Mouse (Mus musculus) G1E (cell line): Measurements from ENCODE around the gene Ccpg1os. TPM values are rescaled to one million over a fixed set of nuclear protein-coding genes. Genes with fewer than 3 reads are reported as not detected.
A peak's percentile ranks its signal among the peaks of the same experiment; 100 is the strongest.

Experiments used
- ATAC-seq: 2 replicates; pipeline ENCODE4 v1.8.0; 2016; ENCODE audit warnings: mild to moderate bottlenecking; ENCODE audit not compliant: insufficient number of reproducible peaks, poor library complexity, low FRiP score, severe bottlenecking; ENCODE audit errors: extremely low read depth
- DNase-seq: peaks from one replicate; pipeline ENCODE4 v3.0.0; 2012; ENCODE audit warnings: low spot score
- H3K27me3 ChIP-seq: 2 replicates; pipeline ENCODE4 v1.6.1; 2012; ENCODE audit warnings: mild to moderate bottlenecking, low read length, inconsistent platforms; ENCODE audit not compliant: insufficient read depth
- H3K36me3 ChIP-seq: replicated peaks from 2 replicates; pipeline ENCODE3; 2012; ENCODE audit warnings: mild to moderate bottlenecking, inconsistent platforms
- H3K4me1 ChIP-seq: 2 replicates; pipeline ENCODE4 v1.6.1; 2012; ENCODE audit warnings: low read depth, low read length, inconsistent platforms, mixed read lengths; ENCODE audit not compliant: insufficient read depth
- H3K4me3 ChIP-seq: 2 replicates; pipeline ENCODE4 v1.5.1; 2012; ENCODE audit warnings: low read depth, mild to moderate bottlenecking, inconsistent platforms, low read length, moderate library complexity, mixed read lengths
- H3K9me3 ChIP-seq: replicated peaks from 2 replicates; pipeline ENCODE4 v1.6.1; 2012; ENCODE audit warnings: inconsistent platforms
- CTCF ChIP-seq: IDR thresholded peaks from 2 replicates; pipeline ENCODE4 v1.5.1; 2012; ENCODE audit warnings: low read depth, low read length, inconsistent platforms, mixed read lengths
- GATA1 ChIP-seq: IDR thresholded peaks from 2 replicates; pipeline ENCODE4 v1.6.1; 2012; ENCODE audit warnings: borderline replicate concordance, low read length, inconsistent platforms, mixed read lengths
- GATA2 ChIP-seq: IDR thresholded peaks from 2 replicates; pipeline ENCODE4 v1.6.1; 2012; ENCODE audit warnings: low read depth, low read length, inconsistent platforms, borderline replicate concordance
- POLR2AphosphoS5 ChIP-seq: IDR thresholded peaks from 2 replicates; pipeline ENCODE4 v1.6.1; 2012; ENCODE audit warnings: low read depth, low read length, inconsistent platforms; ENCODE audit not compliant: insufficient replicate concordance
- TAL1 ChIP-seq: conservative IDR thresholded peaks from 2 replicates; pipeline ENCODE4 v1.6.1; 2012; ENCODE audit warnings: low read depth, low read length, inconsistent platforms, mixed read lengths
- polyA plus RNA-seq: library from polyadenylated mRNA; stranded (reverse); fragments of >175 nt; gene quantifications from 2 replicates; pipeline ENCODE4 v1.2.3, GENCODE M21; 2012
- total RNA-seq, 2 experiments: library from RNA; stranded (forward) in 1 of 2; stranded (reverse) in 1 of 2; fragments of 200-1000 nt in 1 of 2; fragments of >200 nt in 1 of 2; fragmentation: Nextera tagmentation in 1 of 2; gene quantifications; 2 replicates each; pipeline ENCODE4 v1.2.3; 2014 to 2017

Ccpg1os gene
- 26.4 and 30.3 TPM in 2 replicates for total RNA-seq (2014; fragmentation: Nextera tagmentation)
- total RNA-seq (2017): 17.7 and 17.9 TPM in 2 replicates
- polyA plus RNA-seq: 0.51 and 1.2 TPM in 2 replicates

GRCm38 (mm10) chr9:72985250-72986220 is at the start of gene Ccpg1os, which contains the start of gene Ccpg1:
Gene Ccpg1os, minus strand, starts transcription at chr9:72985382.
Gene Ccpg1, plus strand, starts transcription at chr9:72985429.
- Histone ChIP-seq H3K4me1 (peaks cover 24% of the 10 kb centered on the region), H3K27me3 (no peaks in the 10 kb centered on the region), H3K36me3 (no peaks in the 10 kb centered on the region), H3K4me3 (peak within 1 kb of the TSS; percentile 95), H3K9me3 (no peaks in the 10 kb centered on the region)
- peak; percentile 93 for DNase-seq
- TF ChIP-seq POLR2AphosphoS5 (no peak), GATA1 (no peak), GATA2 (no peak), TAL1 (no peak), CTCF (no peak)
- ATAC-seq: peak; percentile 98

- no peak overlapping the region for H3K4me3 ChIP-seq
- TF ChIP-seq GATA1 (no peak), CTCF (no peak), POLR2AphosphoS5 (no peak), TAL1 (no peak), GATA2 (no peak)
- H3K27me3 ChIP-seq: no peaks in the 10 kb centered on the region
- H3K36me3 ChIP-seq: peaks cover 77% of the 10 kb centered on the region
- H3K4me1 ChIP-seq: peaks cover 2% of the 10 kb centered on the region
- DNase-seq (no peak), ATAC-seq (no peak)
- no peaks in the 10 kb centered on the region for H3K9me3 ChIP-seq
Observed at GRCm38 (mm10) chr9:73033406-73033805, 48.2 kb upstream of the Ccpg1os start.

GRCm38 (mm10) chr9:73031421-73031820 is 46.2 kb upstream of the Ccpg1os start:
- H3K4me1 ChIP-seq: no peaks in the 10 kb centered on the region
- H3K9me3 ChIP-seq: no peaks in the 10 kb centered on the region
- DNase-seq (no peak), ATAC-seq (no peak)
- H3K36me3 ChIP-seq: peaks cover 81% of the 10 kb centered on the region
- H3K27me3 ChIP-seq: no peaks in the 10 kb centered on the region
- H3K4me3 ChIP-seq: no peak overlapping the region
- TF ChIP-seq POLR2AphosphoS5 (no peak), GATA1 (no peak), CTCF (no peak), TAL1 (no peak), GATA2 (no peak)

GRCm38 (mm10) chr9:73030443-73030842 is 45.3 kb upstream of the Ccpg1os start:
- DNase-seq (no peak), ATAC-seq (no peak)
- Histone ChIP-seq H3K9me3 (no peaks in the 10 kb centered on the region), H3K4me1 (no peaks in the 10 kb centered on the region), H3K4me3 (no peak overlapping the region), H3K27me3 (no peaks in the 10 kb centered on the region), H3K36me3 (peaks cover 82% of the 10 kb centered on the region)
- TF ChIP-seq TAL1: no peak
- TF ChIP-seq POLR2AphosphoS5: no peak
- no peak for TF ChIP-seq CTCF
- no peak for TF ChIP-seq GATA1
- no peak for TF ChIP-seq GATA2

GRCm38 (mm10) chr9:73025818-73026636 is 40.8 kb upstream of the Ccpg1os start:
- Histone ChIP-seq H3K4me3 (no peak overlapping the region), H3K36me3 (peaks cover 77% of the 10 kb centered on the region), H3K27me3 (no peaks in the 10 kb centered on the region), H3K9me3 (no peaks in the 10 kb centered on the region), H3K4me1 (no peaks in the 10 kb centered on the region)
- no peak for DNase-seq
- ATAC-seq: no peak
- TF ChIP-seq GATA2: no peak

- peaks cover 88% of the 10 kb centered on the region for H3K36me3 ChIP-seq
- no peak overlapping the region for H3K4me3 ChIP-seq
- no peaks in the 10 kb centered on the region for H3K4me1 ChIP-seq
- no peaks in the 10 kb centered on the region for H3K27me3 ChIP-seq
- ATAC-seq (no peak), DNase-seq (no peak)
- TF ChIP-seq GATA2: no peak
- no peaks in the 10 kb centered on the region for H3K9me3 ChIP-seq
Observed at GRCm38 (mm10) chr9:73020566-73021097, 35.5 kb upstream of the Ccpg1os start.
